Mouse (Mus musculus): ENCODE measurements around the gene Acin1. TPM values are rescaled to one million over a fixed set of nuclear protein-coding genes. Genes with fewer than 3 reads are reported as not detected.

Acin1 gene
- total RNA-seq (2014; rRNA removed), result 118 and 122 TPM in 2 replicates
- polyA plus RNA-seq (2015; fragmentation: Nextera tagmentation; extraction: Ambion mirVana), result 91.7 and 108 TPM in 2 replicates

- under 1% methylated on average over 44 of the region's 44 CpGs for WGBS
- H3K4me1 ChIP-seq (ENCODE audit: insufficient read depth, low read length), result peaks cover 6% of the 10 kb centered on the region; the same call in 1 of the 2 replicates
Observed at GRCm38 (mm10) chr14:54686522-54687143, at the start of gene Acin1. TSS of gene Acin1 (minus strand) at chr14:54686931.

GRCm38 (mm10) chr14:54735221-54735620 lies 48.5 kb upstream of the Acin1 start:
- H3K4me3 ChIP-seq (ENCODE audit: low read depth, low read length), result no peak overlapping the region
- no peak overlapping the region for H3K9ac ChIP-seq (replicated peaks; ENCODE audit: low read length, poor library complexity, severe bottlenecking)
- WGBS, result 87% methylated on average over 4 of the region's 4 CpGs
- ATAC-seq (ENCODE audit: low FRiP score) (no peak), DNase-seq (ENCODE audit: low spot score) (no peak)
- H3K27me3 ChIP-seq (ENCODE audit: insufficient read depth, low read length), result no peaks in the 10 kb centered on the region
- no peak overlapping the region for H3K4me2 ChIP-seq (ENCODE audit: low read depth, low read length, poor library complexity, severe bottlenecking)
- H3K4me1 ChIP-seq (ENCODE audit: insufficient read depth, low read length), result peaks cover 7% of the 10 kb centered on the region
- H3K9me3 ChIP-seq (ENCODE audit: low read length), result no peaks in the 10 kb centered on the region
- TF ChIP-seq CTCF (IDR thresholded peaks at IDR 0.05), result no peak
- peaks cover 4% of the 10 kb centered on the region; the same call in 1 of the 2 replicates for H3K36me3 ChIP-seq (ENCODE audit: insufficient read depth, low read length)
- H3K27ac ChIP-seq (ENCODE audit: low read depth, low read length), result no peak overlapping the region

More at GRCm38 (mm10) chr14:54686522-54687143, at the start of gene Acin1:
- Histone ChIP-seq H3K4me3 (ENCODE audit: low read depth, low read length) (peak within 1 kb of the TSS; percentile 67), H3K4me2 (ENCODE audit: low read depth, low read length, poor library complexity, severe bottlenecking) (peak within 1 kb of the TSS; percentile 65), H3K36me3 (ENCODE audit: insufficient read depth, low read length) (peaks cover 24% of the 10 kb centered on the region), H3K9ac (replicated peaks; ENCODE audit: low read length, poor library complexity, severe bottlenecking) (peak within 1 kb of the TSS; percentile 93), H3K27ac (ENCODE audit: low read depth, low read length) (peak within 1 kb of the TSS; percentile 96), H3K27me3 (ENCODE audit: insufficient read depth, low read length) (no peaks in the 10 kb centered on the region), H3K9me3 (ENCODE audit: low read length) (no peaks in the 10 kb centered on the region)
- ATAC-seq (ENCODE audit: low FRiP score) (peak; percentile 98), DNase-seq (ENCODE audit: low spot score) (peak; percentile 100)
- no peak for TF ChIP-seq CTCF (IDR thresholded peaks at IDR 0.05)

GRCm38 (mm10) chr14:54734004-54734403 lies 47.3 kb upstream of the Acin1 start:
- ATAC-seq (ENCODE audit: low FRiP score), result no peak
- Histone ChIP-seq H3K9me3 (ENCODE audit: low read length) (no peaks in the 10 kb centered on the region), H3K4me3 (ENCODE audit: low read depth, low read length) (no peak overlapping the region), H3K9ac (replicated peaks; ENCODE audit: low read length, poor library complexity, severe bottlenecking) (no peak overlapping the region), H3K4me2 (ENCODE audit: low read depth, low read length, poor library complexity, severe bottlenecking) (no peak overlapping the region), H3K27ac (ENCODE audit: low read depth, low read length) (no peak overlapping the region), H3K4me1 (ENCODE audit: insufficient read depth, low read length) (peaks cover 7% of the 10 kb centered on the region), H3K36me3 (ENCODE audit: insufficient read depth, low read length) (peaks cover 4% of the 10 kb centered on the region; the same call in 1 of the 2 replicates), H3K27me3 (ENCODE audit: insufficient read depth, low read length) (no peaks in the 10 kb centered on the region)
- DNase-seq (ENCODE audit: low spot score), result no peak
- no peak for TF ChIP-seq CTCF (IDR thresholded peaks at IDR 0.05)
- WGBS, result 61% methylated on average over 4 of the region's 4 CpGs

- ATAC-seq (ENCODE audit: low FRiP score) (no peak), DNase-seq (ENCODE audit: low spot score) (no peak)
- Histone ChIP-seq H3K9me3 (ENCODE audit: low read length) (no peaks in the 10 kb centered on the region), H3K4me1 (ENCODE audit: insufficient read depth, low read length) (0 out of 2 replicates have a peak, but pooled peaks cover 2% of the 10 kb centered on the region), H3K27me3 (ENCODE audit: insufficient read depth, low read length) (no peaks in the 10 kb centered on the region), H3K9ac (replicated peaks; ENCODE audit: low read length, poor library complexity, severe bottlenecking) (no peak overlapping the region; the same call in 1 of the 2 replicates), H3K4me3 (ENCODE audit: low read depth, low read length) (no peak overlapping the region), H3K36me3 (ENCODE audit: insufficient read depth, low read length) (peaks cover 4% of the 10 kb centered on the region; the same call in 1 of the 2 replicates), H3K27ac (ENCODE audit: low read depth, low read length) (no peak overlapping the region), H3K4me2 (ENCODE audit: low read depth, low read length, poor library complexity, severe bottlenecking) (no peak overlapping the region)
- TF ChIP-seq CTCF (IDR thresholded peaks at IDR 0.05), result no peak
- WGBS, result 90% methylated on average over 8 of the region's 8 CpGs
Observed at GRCm38 (mm10) chr14:54732206-54732605, 45.5 kb upstream of the Acin1 start.

GRCm38 (mm10) chr14:54730305-54730704 lies 43.6 kb upstream of the Acin1 start:
- Histone ChIP-seq H3K4me1 (ENCODE audit: insufficient read depth, low read length) (no peaks in the 10 kb centered on the region), H3K4me3 (ENCODE audit: low read depth, low read length) (no peak overlapping the region), H3K27me3 (ENCODE audit: insufficient read depth, low read length) (no peaks in the 10 kb centered on the region), H3K36me3 (ENCODE audit: insufficient read depth, low read length) (peaks cover 10% of the 10 kb centered on the region), H3K9ac (replicated peaks; ENCODE audit: low read length, poor library complexity, severe bottlenecking) (no peak overlapping the region), H3K4me2 (ENCODE audit: low read depth, low read length, poor library complexity, severe bottlenecking) (no peak overlapping the region), H3K27ac (ENCODE audit: low read depth, low read length) (no peak overlapping the region), H3K9me3 (ENCODE audit: low read length) (no peaks in the 10 kb centered on the region)
- no peak for TF ChIP-seq CTCF (IDR thresholded peaks at IDR 0.05)
- ATAC-seq (ENCODE audit: low FRiP score), result no peak
- DNase-seq (ENCODE audit: low spot score), result no peak
- WGBS, result 91% methylated on average over 6 of the region's 6 CpGs

All from midbrain, postnatal 0 days (tissue).